Mouse (Mus musculus) liver, embryonic 16.5 days (tissue): ENCODE measurements around the gene Trim26. TPM values are rescaled to one million over a fixed set of nuclear protein-coding genes. Genes with fewer than 3 reads are reported as not detected.

Experiments
- ATAC-seq: fragments of 200-750 bp; cut with Nextera tagmentation; 2 replicates; pipeline ENCODE4 v1.8.0; 2017; ENCODE audit warnings: low read depth, mild to moderate bottlenecking, moderate number of reproducible peaks, moderate library complexity
- H3K27ac ChIP-seq: fragments of 300-500 bp; sonication (generic); 2 replicates; pipeline ENCODE4 v1.5.1; 2014; ENCODE audit warnings: mild to moderate bottlenecking, low read length
- H3K27me3 ChIP-seq: fragments of 300-500 bp; sonication (generic); 2 replicates; pipeline ENCODE4 v1.6.1; 2014; ENCODE audit warnings: low read depth, low read length, mixed read lengths; ENCODE audit not compliant: control insufficient read depth, insufficient read depth
- H3K36me3 ChIP-seq: fragments of 300-500 bp; sonication (generic); 2 replicates; pipeline ENCODE4 v1.6.1; 2014; ENCODE audit warnings: mild to moderate bottlenecking; ENCODE audit not compliant: control insufficient read depth, insufficient read depth
- H3K4me1 ChIP-seq: fragments of 300-500 bp; sonication (generic); 2 replicates; pipeline ENCODE4 v1.6.1; 2014; ENCODE audit warnings: low read depth, low read length, mixed read lengths; ENCODE audit not compliant: control insufficient read depth
- H3K4me2 ChIP-seq: fragments of 300-500 bp; sonication (generic); 2 replicates; pipeline ENCODE4 v1.6.1; 2014; ENCODE audit warnings: low read depth, low read length, mixed read lengths
- H3K4me3 ChIP-seq: fragments of 300-500 bp; sonication (generic); 2 replicates; pipeline ENCODE4 v1.5.1; 2014; ENCODE audit warnings: low read depth, mild to moderate bottlenecking, low read length
- H3K9ac ChIP-seq: fragments of 300-500 bp; sonication (generic); 2 replicates; pipeline ENCODE4 v1.6.1; 2014; ENCODE audit warnings: low read depth, low read length
- H3K9me3 ChIP-seq: fragments of 300-500 bp; sonication (generic); replicated peaks from 2 replicates; pipeline ENCODE4 v1.6.1; 2016; ENCODE audit warnings: low read length; ENCODE audit not compliant: control insufficient read depth
- WGBS: fragments of 180-500 bp; shearing (Covaris S2); extraction: QIAGEN DNeasy Blood & Tissue Kit; methylation state at CpG from one replicate; pipeline ENCODE4 v1.1.7; 2014; ENCODE audit not compliant: insufficient replicate concordance; 5-methylcytosine and 5-hydroxymethylcytosine counted together
- polyA plus RNA-seq: library from polyadenylated mRNA; unstranded; fragments of >200 nt; fragmentation: Nextera tagmentation; extraction: Ambion mirVana; gene quantifications from 2 replicates; pipeline ENCODE4 v1.2.1, GENCODE M21; 2015

Gene Trim26
- polyA plus RNA-seq, 1 experiment from 2014 or later = 16.7 TPM

- H3K27me3 ChIP-seq = no peaks in the 10 kb centered on the region
- H3K4me3 ChIP-seq = no peak overlapping the region
- peak; percentile 43; the same call in 1 of the 2 replicates for ATAC-seq
- H3K9ac ChIP-seq = no peak overlapping the region
- no peaks in the 10 kb centered on the region for H3K36me3 ChIP-seq
- no peaks in the 10 kb centered on the region for H3K4me1 ChIP-seq
- no peaks in the 10 kb centered on the region for H3K9me3 ChIP-seq
- WGBS = 47% methylated on average over 2 of the region's 2 CpGs
- no peak overlapping the region for H3K4me2 ChIP-seq
- H3K27ac ChIP-seq = no peak overlapping the region
Observed at GRCm38 (mm10) chr17:36828488-36828887, 8.4 kb upstream of the Trim26 start.

GRCm38 (mm10) chr17:36830470-36830869, 6.5 kb upstream of the Trim26 start:
- ATAC-seq = no peak
- H3K4me1 ChIP-seq = no peaks in the 10 kb centered on the region
- H3K9ac ChIP-seq = no peak overlapping the region
- H3K4me3 ChIP-seq = no peak overlapping the region
- no peaks in the 10 kb centered on the region for H3K27me3 ChIP-seq
- H3K4me2 ChIP-seq = no peak overlapping the region
- H3K9me3 ChIP-seq = no peaks in the 10 kb centered on the region
- H3K36me3 ChIP-seq = no peaks in the 10 kb centered on the region
- WGBS = 42% methylated on average over 3 of the region's 3 CpGs
- no peak overlapping the region for H3K27ac ChIP-seq

- Histone ChIP-seq H3K4me2 (no peak overlapping the region), H3K27ac (no peak overlapping the region), H3K27me3 (no peaks in the 10 kb centered on the region), H3K9me3 (no peaks in the 10 kb centered on the region), H3K9ac (no peak overlapping the region), H3K4me3 (no peak overlapping the region), H3K4me1 (peaks cover 10% of the 10 kb centered on the region), H3K36me3 (no peaks in the 10 kb centered on the region)
- 45% methylated on average over 4 of the region's 4 CpGs for WGBS
- ATAC-seq = no peak
Observed at GRCm38 (mm10) chr17:36832694-36833093, 4.2 kb upstream of the Trim26 start.

GRCm38 (mm10) chr17:36835591-36836426, 1.1 kb upstream of the Trim26 start:
- Histone ChIP-seq H3K27me3 (no peaks in the 10 kb centered on the region), H3K4me1 (peaks cover 14% of the 10 kb centered on the region), H3K9me3 (no peaks in the 10 kb centered on the region), H3K27ac (peak overlapping the region; percentile 88), H3K4me3 (peak overlapping the region; percentile 82), H3K9ac (peak overlapping the region; percentile 82), H3K36me3 (no peaks in the 10 kb centered on the region), H3K4me2 (peak overlapping the region; percentile 92)
- ATAC-seq = peak; percentile 4
- WGBS = 27% methylated on average over 12 of the region's 12 CpGs

- 15% methylated on average over 3 of the region's 3 CpGs for WGBS
- no peaks in the 10 kb centered on the region for H3K36me3 ChIP-seq
- peak overlapping the region; percentile 82 for H3K4me3 ChIP-seq
- peak overlapping the region; percentile 92 for H3K4me2 ChIP-seq
- ATAC-seq = no peak
- peak overlapping the region; percentile 82 for H3K9ac ChIP-seq
- H3K27me3 ChIP-seq = no peaks in the 10 kb centered on the region
- peak overlapping the region; percentile 88 for H3K27ac ChIP-seq
- H3K4me1 ChIP-seq = peaks cover 14% of the 10 kb centered on the region
- no peaks in the 10 kb centered on the region for H3K9me3 ChIP-seq
Observed at GRCm38 (mm10) chr17:36836427-36836812, 514 bp upstream of the Trim26 start.

GRCm38 (mm10) chr17:36839001-36839400, 2.1 kb downstream of the Trim26 start:
- no peaks in the 10 kb centered on the region for H3K36me3 ChIP-seq
- ATAC-seq = no peak
- H3K9ac ChIP-seq = no peak overlapping the region
- H3K27ac ChIP-seq = no peak overlapping the region
- 27% methylated on average over 5 of the region's 5 CpGs for WGBS
- H3K4me1 ChIP-seq = peaks cover 27% of the 10 kb centered on the region
- no peak overlapping the region for H3K4me2 ChIP-seq
- H3K4me3 ChIP-seq = no peak overlapping the region
- H3K9me3 ChIP-seq = no peaks in the 10 kb centered on the region
- H3K27me3 ChIP-seq = no peaks in the 10 kb centered on the region

- WGBS = 64% methylated on average over 3 of the region's 3 CpGs
- Histone ChIP-seq H3K9me3 (no peaks in the 10 kb centered on the region), H3K4me1 (peaks cover 37% of the 10 kb centered on the region)
Observed at GRCm38 (mm10) chr17:36839931-36840330, 3.0 kb downstream of the Trim26 start.

GRCm38 (mm10) chr17:36840961-36841445, 4.1 kb downstream of the Trim26 start:
- Histone ChIP-seq H3K4me3 (no peak overlapping the region), H3K4me2 (no peak overlapping the region), H3K36me3 (no peaks in the 10 kb centered on the region), H3K4me1 (peaks cover 35% of the 10 kb centered on the region), H3K27me3 (no peaks in the 10 kb centered on the region), H3K9me3 (no peaks in the 10 kb centered on the region), H3K9ac (no peak overlapping the region), H3K27ac (no peak overlapping the region)
- no peak for ATAC-seq

More at GRCm38 (mm10) chr17:36839931-36840330, 3.0 kb downstream of the Trim26 start:
- Histone ChIP-seq H3K27me3 (no peaks in the 10 kb centered on the region), H3K36me3 (no peaks in the 10 kb centered on the region), H3K4me2 (no peak overlapping the region), H3K4me3 (no peak overlapping the region), H3K9ac (no peak overlapping the region), H3K27ac (no peak overlapping the region)
- no peak for ATAC-seq

GRCm38 (mm10) chr17:36843696-36844095, 6.8 kb downstream of the Trim26 start:
- peaks cover 25% of the 10 kb centered on the region for H3K4me1 ChIP-seq
- no peak overlapping the region for H3K4me2 ChIP-seq
- no peak overlapping the region for H3K4me3 ChIP-seq
- peak; percentile 71 for ATAC-seq
- no peaks in the 10 kb centered on the region for H3K9me3 ChIP-seq
- peak overlapping the region; percentile 70 for H3K27ac ChIP-seq
- H3K36me3 ChIP-seq = no peaks in the 10 kb centered on the region; the same call in 1 of the 2 replicates
- H3K9ac ChIP-seq = no peak overlapping the region; the same call in 1 of the 2 replicates
- WGBS = 41% methylated on average over 7 of the region's 7 CpGs
- no peaks in the 10 kb centered on the region for H3K27me3 ChIP-seq
